Mouse (Mus musculus) stomach, embryonic 14.5 days (tissue): ENCODE results near the gene Lrp4. TPM values are rescaled to one million over a fixed set of nuclear protein-coding genes. Genes with fewer than 3 reads are reported as not detected.

Experiments
- ATAC-seq: fragments of 200-750 bp; cut with Nextera tagmentation; 2 replicates; pipeline ENCODE4 v1.8.0; 2017; ENCODE audit warnings: low read depth, moderate TSS enrichment; ENCODE audit not compliant: insufficient number of reproducible peaks, insufficient read depth, low FRiP score
- H3K27ac ChIP-seq: fragments of 300-500 bp; sonication (generic); 2 replicates; pipeline ENCODE4 v1.5.1; 2014; ENCODE audit warnings: mild to moderate bottlenecking, low read length, moderate library complexity, mixed read lengths
- H3K27me3 ChIP-seq: fragments of 300-500 bp; sonication (generic); 2 replicates; pipeline ENCODE4 v1.6.1; 2014; ENCODE audit warnings: low read length, control low read depth, mixed read lengths; ENCODE audit not compliant: control insufficient read depth, insufficient read depth
- H3K36me3 ChIP-seq: fragments of 300-500 bp; sonication (generic); 2 replicates; pipeline ENCODE4 v1.6.1; 2014; ENCODE audit warnings: mild to moderate bottlenecking, control low read depth, low read length, moderate library complexity, mixed read lengths; ENCODE audit not compliant: control insufficient read depth, insufficient read depth
- H3K4me1 ChIP-seq: fragments of 300-500 bp; sonication (generic); 2 replicates; pipeline ENCODE4 v1.6.1; 2014; ENCODE audit warnings: low read length, control low read depth, mixed read lengths; ENCODE audit not compliant: control insufficient read depth, insufficient read depth
- H3K4me2 ChIP-seq: fragments of 300-500 bp; sonication (generic); replicated peaks from 2 replicates; pipeline ENCODE4 v1.6.1; 2014; ENCODE audit warnings: low read depth, low read length, control low read depth
- H3K4me3 ChIP-seq: fragments of 300-500 bp; sonication (generic); 2 replicates; pipeline ENCODE4 v1.5.1; 2014; ENCODE audit warnings: low read depth, low read length, control low read depth
- H3K9ac ChIP-seq: fragments of 300-500 bp; sonication (generic); replicated peaks from 2 replicates; pipeline ENCODE4 v1.6.1; 2014; ENCODE audit warnings: low read depth, mild to moderate bottlenecking, control low read depth, low read length, moderate library complexity, mixed read lengths
- H3K9me3 ChIP-seq: fragments of 300-500 bp; sonication (generic); 2 replicates; pipeline ENCODE4 v1.6.1; 2016; ENCODE audit warnings: low read depth, low read length, control low read depth; ENCODE audit not compliant: control insufficient read depth
- WGBS: fragments of 180-500 bp; shearing (Covaris S2); extraction: QIAGEN DNeasy Blood & Tissue Kit; methylation state at CpG from one replicate; pipeline ENCODE4 v1.1.7; 2014; 5-methylcytosine and 5-hydroxymethylcytosine counted together
- polyA plus RNA-seq: library from polyadenylated mRNA; unstranded; fragments of >200 nt; fragmentation: Nextera tagmentation; extraction: Ambion mirVana; gene quantifications from 2 replicates; pipeline ENCODE4 v1.2.1, GENCODE M21; 2014

The Lrp4 gene
- polyA plus RNA-seq, 1 experiment from 2014 or later: 5.9 TPM

- Histone ChIP-seq H3K4me1 (peaks cover 8% of the 10 kb centered on the region; the same call in 1 of the 2 replicates), H3K27ac (peak overlapping the region; percentile 92), H3K4me3 (peak overlapping the region; percentile 88), H3K9ac (no peak overlapping the region; the same call in 1 of the 2 replicates), H3K36me3 (no peaks in the 10 kb centered on the region), H3K9me3 (no peaks in the 10 kb centered on the region), H3K27me3 (no peaks in the 10 kb centered on the region), H3K4me2 (peak overlapping the region; percentile 89)
- no peak for ATAC-seq
- 45% methylated on average over 9 of the region's 9 CpGs for WGBS
Measured at GRCm38 (mm10) chr2:91456491-91457100, 715 bp upstream of the Lrp4 start.

GRCm38 (mm10) chr2:91457656-91458251 lies 443 bp downstream of the Lrp4 start:
- peaks cover 20% of the 10 kb centered on the region for H3K4me1 ChIP-seq
- H3K4me2 ChIP-seq: peak overlapping the region; percentile 89
- peak overlapping the region; percentile 92 for H3K27ac ChIP-seq
- H3K36me3 ChIP-seq: no peaks in the 10 kb centered on the region
- H3K9ac ChIP-seq: peak overlapping the region; percentile 81
- H3K9me3 ChIP-seq: no peaks in the 10 kb centered on the region
- ATAC-seq: peak; percentile 31; the same call in 1 of the 2 replicates
- H3K27me3 ChIP-seq: no peaks in the 10 kb centered on the region
- H3K4me3 ChIP-seq: peak overlapping the region; percentile 88
- under 1% methylated on average over 45 of the region's 45 CpGs for WGBS

GRCm38 (mm10) chr2:91458252-91458672 lies 951 bp downstream of the Lrp4 start:
- Histone ChIP-seq H3K27ac (peak overlapping the region; percentile 92), H3K4me3 (peak overlapping the region; percentile 88), H3K36me3 (no peaks in the 10 kb centered on the region), H3K9ac (peak overlapping the region; percentile 81), H3K4me2 (peak overlapping the region; percentile 89), H3K4me1 (peaks cover 25% of the 10 kb centered on the region), H3K9me3 (no peaks in the 10 kb centered on the region), H3K27me3 (no peaks in the 10 kb centered on the region)
- ATAC-seq: peak; percentile 49
- under 1% methylated on average over 21 of the region's 21 CpGs for WGBS

GRCm38 (mm10) chr2:91458673-91459391 lies 1.5 kb downstream of the Lrp4 start:
- Histone ChIP-seq H3K4me2 (peak overlapping the region; percentile 89), H3K4me3 (peak overlapping the region; percentile 88), H3K9me3 (no peaks in the 10 kb centered on the region), H3K27ac (peak overlapping the region; percentile 92), H3K9ac (peak overlapping the region; percentile 81), H3K36me3 (no peaks in the 10 kb centered on the region), H3K4me1 (peaks cover 26% of the 10 kb centered on the region), H3K27me3 (no peaks in the 10 kb centered on the region)
- no peak for ATAC-seq
- under 1% methylated on average over 32 of the region's 32 CpGs for WGBS

GRCm38 (mm10) chr2:91460076-91460475 lies 2.8 kb downstream of the Lrp4 start:
- Histone ChIP-seq H3K4me1 (peaks cover 26% of the 10 kb centered on the region), H3K27ac (no peak overlapping the region), H3K27me3 (no peaks in the 10 kb centered on the region), H3K36me3 (no peaks in the 10 kb centered on the region), H3K9me3 (no peaks in the 10 kb centered on the region), H3K9ac (no peak overlapping the region), H3K4me2 (no peak overlapping the region), H3K4me3 (no peak overlapping the region)
- WGBS: 91% methylated on average over 6 of the region's 6 CpGs
- no peak for ATAC-seq

GRCm38 (mm10) chr2:91460771-91461170 lies 3.5 kb downstream of the Lrp4 start:
- WGBS: 75% methylated on average over 7 of the region's 7 CpGs
- Histone ChIP-seq H3K27me3 (no peaks in the 10 kb centered on the region), H3K9me3 (no peaks in the 10 kb centered on the region), H3K27ac (no peak overlapping the region), H3K4me2 (no peak overlapping the region), H3K9ac (no peak overlapping the region), H3K36me3 (no peaks in the 10 kb centered on the region), H3K4me1 (peaks cover 26% of the 10 kb centered on the region), H3K4me3 (no peak overlapping the region)
- ATAC-seq: no peak

- no peaks in the 10 kb centered on the region for H3K36me3 ChIP-seq
- no peak overlapping the region for H3K4me3 ChIP-seq
- no peak overlapping the region for H3K4me2 ChIP-seq
- peaks cover 26% of the 10 kb centered on the region for H3K4me1 ChIP-seq
- H3K9me3 ChIP-seq: no peaks in the 10 kb centered on the region
- H3K9ac ChIP-seq: no peak overlapping the region
- no peak overlapping the region for H3K27ac ChIP-seq
- 42% methylated on average over 3 of the region's 3 CpGs for WGBS
- H3K27me3 ChIP-seq: no peaks in the 10 kb centered on the region
- ATAC-seq: no peak
Measured at GRCm38 (mm10) chr2:91461341-91461740, 4.0 kb downstream of the Lrp4 start.

GRCm38 (mm10) chr2:91462196-91462595 lies 4.9 kb downstream of the Lrp4 start:
- Histone ChIP-seq H3K27me3 (no peaks in the 10 kb centered on the region), H3K9ac (no peak overlapping the region), H3K4me2 (peak overlapping the region; percentile 22; the same call in 1 of the 2 replicates), H3K9me3 (no peaks in the 10 kb centered on the region), H3K27ac (peak overlapping the region; percentile 52; the same call in 1 of the 2 replicates), H3K4me3 (no peak overlapping the region), H3K36me3 (no peaks in the 10 kb centered on the region), H3K4me1 (peaks cover 25% of the 10 kb centered on the region)
- 10% methylated on average over 2 of the region's 2 CpGs for WGBS
- ATAC-seq: no peak
